In genomic region chr11:65049090-65049489, GRCm38 (mm10) we compare ENCODE assay signal across 22 mouse cellular contexts.
DNase-seq lines count a peak whose midpoint lies in the region; ATAC-seq and TF ChIP-seq lines count a peak whose summit lies in the region.
"Had no signal": no experiment of that assay in that cellular context is flagged by ENCODE, and none has a peak within 500 bp of the region (broad histone marks: within the 10 kb centered on the region; RNA-seq: fewer than 3 reads in every experiment).

No protein-coding gene starts in this region.

- intact Hi-C loops in left cerebral cortex, postnatal 25 days (cut with DNase I) = no loop called here
- intact Hi-C loops in left cerebral cortex, postnatal 10 days (cut with DNase I) = no loop called here

- peak; percentile 28 to 70 for DNase-seq in left cerebral cortex, postnatal 25 days (ENCODE audit: low spot score in 2 of 2)
- DNase-seq in left cerebral cortex, postnatal 10 days (ENCODE audit: extremely low spot score in 1 of 2, low spot score in 2 of 2) = no peak
- peak; percentile 84 to 91 for DNase-seq in cerebellum, adult 2 months
- DNase-seq: adrenal gland, postnatal 25 days; gastrocnemius, adult 2 months; heart, adult 18-20 months; kidney, adult 8-10 months; kidney, postnatal 4 days; liver; liver, postnatal 0 days; lung, postnatal 14 days; spleen, adult 18-20 months had no signal

- no peaks in the 10 kb centered on the region for H3K9me3 ChIP-seq in embryonic facial prominence, embryonic 13.5 days
- no peaks in the 10 kb centered on the region for H3K9me3 ChIP-seq in kidney, embryonic 14.5 days (ENCODE audit: control insufficient read depth, low read length)
- no peaks in the 10 kb centered on the region for H3K9me3 ChIP-seq in midbrain, embryonic 15.5 days
- H3K9me3 ChIP-seq: hindbrain, embryonic 10.5 days; stomach, embryonic 15.5 days had no signal

- no peaks in the 10 kb centered on the region for H3K27me3 ChIP-seq in cerebellum, adult 2 months (ENCODE audit: control insufficient read depth, insufficient read depth, low read length)
- H3K27me3 ChIP-seq in embryonic facial prominence, embryonic 13.5 days = no peaks in the 10 kb centered on the region
- no peaks in the 10 kb centered on the region for H3K27me3 ChIP-seq in kidney, embryonic 14.5 days (ENCODE audit: control insufficient read depth, insufficient read depth, low read length)
- no peaks in the 10 kb centered on the region for H3K27me3 ChIP-seq in midbrain, embryonic 15.5 days (replicated peaks)
- H3K27me3 ChIP-seq: Patski; stomach, embryonic 15.5 days had no signal

- no peak overlapping the region for H3K4me3 ChIP-seq in cerebellum, adult 2 months (replicated peaks; ENCODE audit: insufficient read depth, low read depth, low read length)
- H3K4me3 ChIP-seq in embryonic facial prominence, embryonic 13.5 days = no peak overlapping the region
- no peak overlapping the region for H3K4me3 ChIP-seq in kidney, embryonic 14.5 days (ENCODE audit: low read length)
- H3K4me3 ChIP-seq in midbrain, embryonic 15.5 days = no peak overlapping the region
- H3K4me3 ChIP-seq: gastrocnemius, adult 2 months; hindbrain, embryonic 10.5 days; stomach, embryonic 15.5 days had no signal

- WGBS in cerebellum, adult 2 months = 14% methylated on average over 7 of the region's 7 CpGs
- 49% methylated on average over 7 of the region's 7 CpGs for WGBS in embryonic facial prominence, embryonic 13.5 days
- WGBS in kidney, embryonic 14.5 days = 85% methylated on average over 7 of the region's 7 CpGs
- WGBS in midbrain, embryonic 15.5 days = 84% methylated on average over 7 of the region's 7 CpGs

- H3K4me1 ChIP-seq in cerebellum, adult 2 months (ENCODE audit: control insufficient read depth, insufficient read depth, low read length) = peaks cover 23% of the 10 kb centered on the region
- peaks cover 12% of the 10 kb centered on the region for H3K4me1 ChIP-seq in embryonic facial prominence, embryonic 13.5 days
- no peaks in the 10 kb centered on the region for H3K4me1 ChIP-seq in kidney, embryonic 14.5 days (ENCODE audit: control insufficient read depth, insufficient read depth, low read length)
- no peaks in the 10 kb centered on the region for H3K4me1 ChIP-seq in midbrain, embryonic 15.5 days
- H3K4me1 ChIP-seq: hindbrain, embryonic 10.5 days; stomach, embryonic 15.5 days had no signal

- no peak for TF ChIP-seq CTCF in cerebellum, adult 2 months (IDR thresholded peaks at IDR 0.05; ENCODE audit: borderline replicate concordance, insufficient read depth, low read depth, low read length)

- peak; percentile 97 for ATAC-seq in cerebellum, adult (ENCODE audit: insufficient number of reproducible peaks, low FRiP score, low TSS enrichment)
- no peak for ATAC-seq in embryonic facial prominence, embryonic 13.5 days (ENCODE audit: insufficient number of reproducible peaks, insufficient read depth, low FRiP score, low TSS enrichment, low read depth)
- ATAC-seq in kidney, embryonic 14.5 days (ENCODE audit: low FRiP score, low TSS enrichment) = no peak
- no peak for ATAC-seq in inflammation-experienced regulatory T-cells, adult 6 months
- no peak for ATAC-seq in midbrain, embryonic 15.5 days (replicated peaks)
- ATAC-seq: activated CD4-positive, CD25-positive, alpha-beta regulatory T cell, adult 4 months; forebrain, embryonic 16.5 days; liver, postnatal 0 days; Patski had no signal

- no peak overlapping the region for H3K9ac ChIP-seq in embryonic facial prominence, embryonic 13.5 days
- H3K9ac ChIP-seq in kidney, embryonic 14.5 days (ENCODE audit: low read depth, low read length) = no peak overlapping the region
- no peak overlapping the region for H3K9ac ChIP-seq in midbrain, embryonic 15.5 days
- H3K9ac ChIP-seq: liver, postnatal 0 days; stomach, embryonic 15.5 days had no signal

- no peak overlapping the region for H3K27ac ChIP-seq in cerebellum, adult 2 months (ENCODE audit: insufficient read depth, low read length)
- H3K27ac ChIP-seq in embryonic facial prominence, embryonic 13.5 days = peak overlapping the region; percentile 51
- H3K27ac ChIP-seq in kidney, embryonic 14.5 days (ENCODE audit: low read depth, low read length) = no peak overlapping the region
- H3K27ac ChIP-seq in midbrain, embryonic 15.5 days = no peak overlapping the region
- H3K27ac ChIP-seq: gastrocnemius, adult 2 months; hindbrain, embryonic 10.5 days; stomach, embryonic 15.5 days had no signal

- H3K4me2 ChIP-seq in embryonic facial prominence, embryonic 13.5 days = peak overlapping the region; percentile 12; the same call in 1 of the 2 replicates
- H3K4me2 ChIP-seq in kidney, embryonic 14.5 days (replicated peaks; ENCODE audit: low read depth, low read length) = no peak overlapping the region
- H3K4me2 ChIP-seq in midbrain, embryonic 15.5 days = no peak overlapping the region
- H3K4me2 ChIP-seq: stomach, embryonic 15.5 days had no signal

- no peaks in the 10 kb centered on the region for H3K36me3 ChIP-seq in embryonic facial prominence, embryonic 13.5 days
- H3K36me3 ChIP-seq in kidney, embryonic 14.5 days (ENCODE audit: control insufficient read depth, insufficient read depth, low read length) = no peaks in the 10 kb centered on the region
- H3K36me3 ChIP-seq in midbrain, embryonic 15.5 days (replicated peaks) = no peaks in the 10 kb centered on the region
- H3K36me3 ChIP-seq: hindbrain, embryonic 10.5 days; stomach, embryonic 15.5 days had no signal

- TF ChIP-seq POLR2A in cerebellum, adult 2 months (IDR thresholded peaks at IDR 0.05; ENCODE audit: borderline replicate concordance, insufficient read depth, low read length) = no peak

Comparison
In these comparisons a context has a peak if more than half of its experiments do, and no peak if none do; other contexts are left out.
1. DNase-seq: peak in left cerebral cortex, postnatal 25 days (2 of 2) and cerebellum, adult 2 months (2 of 2); none in left cerebral cortex, postnatal 10 days (0 of 2).